39 mouse cellular contexts compared by ENCODE assay signal in the genomic region with DNA sequence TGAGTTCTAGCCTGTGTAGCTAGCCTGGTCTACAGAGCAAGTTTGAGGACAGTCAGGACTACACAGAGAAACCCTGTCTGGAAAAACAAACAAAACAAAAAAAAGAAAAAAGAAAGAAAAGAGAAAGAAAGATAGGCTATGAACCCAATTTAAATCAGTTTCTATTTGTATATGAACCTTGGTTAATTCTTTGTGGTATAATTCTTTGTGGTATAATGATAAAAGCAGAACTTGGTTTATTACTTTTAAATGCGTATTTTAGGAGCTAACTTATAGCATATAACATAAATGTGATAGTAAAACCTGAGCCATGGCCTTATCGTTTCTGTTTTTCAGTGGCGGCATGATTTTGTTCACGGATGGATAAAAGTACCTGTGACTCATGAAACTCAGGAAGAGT. TPM values are rescaled to one million over a fixed set of nuclear protein-coding genes. Genes with fewer than 3 reads are reported as not detected.
"Had no signal": no experiment of that assay in that cellular context is flagged by ENCODE, and none has a peak within 500 bp of the region (broad histone marks: within the 10 kb centered on the region; RNA-seq: fewer than 3 reads in every experiment).

No protein-coding gene starts in this region.

- H3K27me3 ChIP-seq: heart, embryonic 12.5 days; heart, embryonic 13.5 days; heart, embryonic 15.5 days; hindbrain, embryonic 12.5 days; hindbrain, embryonic 13.5 days; hindbrain, embryonic 15.5 days; intestine, embryonic 15.5 days; kidney, embryonic 15.5 days had no signal

- DNase-seq: heart, postnatal 10 days; heart, postnatal 14 days; heart, postnatal 36 days; heart, postnatal 4 days; kidney, adult 11 months; kidney, adult 18-20 months; kidney, adult 2 months; kidney, adult 8-10 months; kidney, adult 9 months; kidney, postnatal 10 days; kidney, postnatal 14 days; kidney, postnatal 25 days; kidney, postnatal 36 days; kidney, postnatal 4 days; layer of hippocampus, adult 9-11 months; layer of hippocampus, postnatal 36 days had no signal

- H3K27ac ChIP-seq: heart, embryonic 10.5 days; heart, embryonic 13.5 days; heart, embryonic 15.5 days; hindbrain, embryonic 10.5 days; hindbrain, embryonic 12.5 days; hindbrain, embryonic 13.5 days; hindbrain, embryonic 14.5 days; hindbrain, embryonic 15.5 days; hindbrain, postnatal 0 days; intestine, embryonic 15.5 days; kidney, embryonic 15.5 days; kidney, postnatal 0 days; layer of hippocampus, adult 2 months; left cerebral cortex, adult 2 months had no signal

- H3K9ac ChIP-seq: heart, embryonic 12.5 days; heart, embryonic 13.5 days; heart, embryonic 15.5 days; hindbrain, embryonic 12.5 days; hindbrain, embryonic 13.5 days; hindbrain, embryonic 14.5 days; hindbrain, embryonic 15.5 days; intestine, embryonic 15.5 days; kidney, embryonic 15.5 days had no signal

- H3K9me3 ChIP-seq: heart, embryonic 10.5 days; heart, embryonic 12.5 days; heart, embryonic 13.5 days; heart, embryonic 15.5 days; hindbrain, embryonic 10.5 days; hindbrain, embryonic 12.5 days; hindbrain, embryonic 13.5 days; hindbrain, embryonic 15.5 days; intestine, embryonic 15.5 days; kidney, embryonic 15.5 days had no signal

- H3K4me3 ChIP-seq: heart, embryonic 10.5 days; heart, embryonic 12.5 days; heart, embryonic 13.5 days; heart, embryonic 15.5 days; hindbrain, embryonic 10.5 days; hindbrain, embryonic 12.5 days; hindbrain, embryonic 13.5 days; hindbrain, embryonic 15.5 days; intestine, embryonic 15.5 days; kidney, embryonic 15.5 days; layer of hippocampus, adult 2 months; left cerebral cortex, adult 2 months had no signal

- H3K4me1 ChIP-seq: heart, embryonic 10.5 days; hindbrain, embryonic 10.5 days; hindbrain, embryonic 12.5 days; hindbrain, embryonic 13.5 days; hindbrain, embryonic 15.5 days; intestine, embryonic 15.5 days; kidney, embryonic 15.5 days had no signal

RNA-seq across cellular contexts. Expression of a gene that starts 48.7 kb away (rescaled TPM):
- total RNA-seq: heart, postnatal 36 days; hindbrain, postnatal 0 days; layer of hippocampus, postnatal 36 days had no signal

RNA-seq across cellular contexts. Expression of a gene that starts 58.1 kb away (rescaled TPM):
- total RNA-seq: heart, postnatal 10 days; heart, postnatal 14 days; heart, postnatal 25 days; heart, postnatal 36 days; hematopoietic stem cell, adult 5-6 weeks had no signal
- polyA plus RNA-seq: heart, embryonic 16.5 days; inflammation-experienced regulatory T-cells, adult 6 months; intestine, embryonic 16.5 days; intestine, postnatal 0 days; kidney, embryonic 14.5 days; large intestine, adult 2 months had no signal
